Mouse (Mus musculus): ENCODE results near the gene Alcam. TPM values are rescaled to one million over a fixed set of nuclear protein-coding genes. Genes with fewer than 3 reads are reported as not detected.

Alcam gene
- polyA plus RNA-seq, 1 experiment from 2014 or later = 11.9 TPM

DNA sequence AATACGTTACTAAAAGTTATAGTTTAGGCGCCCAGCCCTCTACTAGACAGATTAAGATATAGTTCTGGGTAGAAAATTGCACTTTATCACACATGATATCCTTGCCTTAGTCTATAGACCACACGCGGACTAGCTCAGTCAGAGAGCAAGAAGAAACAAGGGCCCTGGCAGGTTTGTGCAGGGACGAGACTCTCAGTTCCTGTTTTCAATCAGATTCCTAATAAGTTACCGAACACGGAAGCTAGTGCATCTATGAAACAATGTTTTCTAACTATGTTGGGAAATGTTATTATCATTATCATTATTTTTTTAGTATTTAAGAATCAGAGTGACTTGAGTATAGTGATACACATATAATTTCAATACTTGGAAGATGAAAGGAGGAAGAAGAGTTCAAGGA is 152.1 kb downstream of the Alcam start:
- no peak for ATAC-seq (ENCODE audit: extremely low read depth, insufficient number of reproducible peaks, low FRiP score, low TSS enrichment)
- Histone ChIP-seq H3K4me1 (no peaks in the 10 kb centered on the region), H3K9ac (no peak overlapping the region), H3K4me3 (no peak overlapping the region), H3K27ac (replicated peaks) (no peak overlapping the region), H3K4me2 (no peak overlapping the region), H3K36me3 (no peaks in the 10 kb centered on the region), H3K27me3 (replicated peaks) (no peaks in the 10 kb centered on the region), H3K9me3 (no peaks in the 10 kb centered on the region)
- 82% methylated on average over 7 of the region's 7 CpGs for WGBS

DNA sequence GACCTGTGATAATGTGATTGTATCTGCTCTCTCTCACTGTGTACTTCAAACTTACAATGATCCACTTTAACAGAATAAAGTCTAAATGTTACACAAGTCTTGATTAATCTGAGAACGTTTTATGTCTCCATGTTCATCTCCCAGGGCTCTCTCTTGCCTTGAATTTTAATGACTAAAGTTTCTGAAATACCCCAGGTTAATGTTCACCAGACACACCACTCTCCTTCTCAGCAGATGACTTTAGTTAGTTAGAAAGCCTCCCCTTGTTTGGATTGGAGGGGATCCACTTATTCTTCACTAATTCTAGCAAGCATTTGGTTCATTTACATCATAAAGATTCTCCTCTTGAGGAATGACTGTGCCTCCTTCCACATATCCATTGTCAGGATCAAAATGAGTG is 157.5 kb downstream of the Alcam start:
- Histone ChIP-seq H3K9me3 (no peaks in the 10 kb centered on the region), H3K36me3 (0 out of 2 replicates have a peak, but pooled peaks cover 10% of the 10 kb centered on the region), H3K4me1 (peaks cover 9% of the 10 kb centered on the region; the same call in 1 of the 2 replicates), H3K27ac (replicated peaks) (no peak overlapping the region), H3K27me3 (replicated peaks) (no peaks in the 10 kb centered on the region), H3K9ac (no peak overlapping the region), H3K4me2 (no peak overlapping the region), H3K4me3 (no peak overlapping the region)
- no peak for ATAC-seq (ENCODE audit: extremely low read depth, insufficient number of reproducible peaks, low FRiP score, low TSS enrichment)
- 52% methylated on average over 1 of the region's 1 CpGs for WGBS

DNA sequence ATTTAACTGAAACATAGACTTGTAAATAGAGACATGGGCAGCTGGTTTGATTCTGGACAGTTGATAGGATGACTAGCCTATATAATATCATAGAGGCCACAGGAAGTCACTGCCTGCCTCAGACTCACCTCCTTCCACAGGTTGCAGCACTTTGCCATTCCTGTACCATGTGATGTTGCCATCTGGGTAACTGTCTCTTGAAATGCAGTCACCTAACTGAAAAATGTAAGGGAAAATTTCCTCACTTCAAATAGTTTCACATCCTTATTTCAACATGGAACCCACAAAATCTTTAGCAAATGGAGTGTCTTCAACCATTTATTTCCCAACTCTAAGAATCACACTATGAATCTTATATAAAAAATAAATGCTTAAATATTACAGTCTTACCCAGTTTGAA is 158.3 kb downstream of the Alcam start:
- Histone ChIP-seq H3K27me3 (replicated peaks) (no peaks in the 10 kb centered on the region), H3K4me2 (no peak overlapping the region), H3K9me3 (no peaks in the 10 kb centered on the region), H3K27ac (replicated peaks) (no peak overlapping the region), H3K4me3 (no peak overlapping the region), H3K4me1 (peaks cover 9% of the 10 kb centered on the region; the same call in 1 of the 2 replicates), H3K36me3 (0 out of 2 replicates have a peak, but pooled peaks cover 12% of the 10 kb centered on the region), H3K9ac (no peak overlapping the region)
- no peak for ATAC-seq (ENCODE audit: extremely low read depth, insufficient number of reproducible peaks, low FRiP score, low TSS enrichment)

DNA sequence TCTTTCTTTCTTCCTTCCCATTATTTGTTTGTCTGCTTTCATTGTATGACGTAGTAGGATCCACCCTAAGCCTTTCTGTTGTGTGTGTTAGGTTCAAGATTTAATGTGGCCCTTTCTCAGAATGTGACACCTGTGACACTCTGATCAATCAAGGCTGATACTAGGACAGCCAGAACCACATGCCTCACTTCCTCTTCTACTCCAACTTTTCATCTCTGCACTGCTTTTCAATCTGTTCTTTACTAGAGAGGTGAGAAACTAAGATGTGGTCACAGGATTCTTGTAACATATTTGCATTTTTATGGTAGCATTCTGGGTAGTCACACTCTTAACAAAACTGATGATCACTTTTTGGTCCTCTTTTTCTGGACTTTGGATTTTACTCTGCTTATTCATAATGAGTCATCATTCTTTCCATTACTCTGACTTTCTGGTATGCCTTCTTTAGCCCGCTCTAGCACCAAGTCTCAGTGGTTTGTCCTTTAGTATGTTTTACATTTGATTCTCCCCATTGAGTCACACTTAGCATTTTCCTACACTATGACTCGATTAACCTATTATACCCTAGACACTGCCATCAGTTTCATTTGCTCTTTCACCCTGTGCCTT is 161.3 kb downstream of the Alcam start:
- Histone ChIP-seq H3K4me2 (no peak overlapping the region), H3K9me3 (no peaks in the 10 kb centered on the region), H3K4me3 (no peak overlapping the region), H3K27me3 (replicated peaks) (no peaks in the 10 kb centered on the region), H3K36me3 (peaks cover 36% of the 10 kb centered on the region), H3K27ac (replicated peaks) (no peak overlapping the region), H3K9ac (no peak overlapping the region), H3K4me1 (peaks cover 9% of the 10 kb centered on the region; the same call in 1 of the 2 replicates)
- 77% methylated on average over 3 of the region's 3 CpGs for WGBS
- no peak for ATAC-seq (ENCODE audit: extremely low read depth, insufficient number of reproducible peaks, low FRiP score, low TSS enrichment)

GRCm38 (mm10) chr16:52280186-52280585 is 173.7 kb downstream of the Alcam start:
- no peaks in the 10 kb centered on the region for H3K27me3 ChIP-seq (replicated peaks)
- peaks cover 5% of the 10 kb centered on the region; the same call in 1 of the 2 replicates for H3K36me3 ChIP-seq
- no peak overlapping the region for H3K4me3 ChIP-seq
- no peak overlapping the region for H3K27ac ChIP-seq (replicated peaks)
- H3K4me1 ChIP-seq = no peaks in the 10 kb centered on the region
- no peak for ATAC-seq (ENCODE audit: extremely low read depth, insufficient number of reproducible peaks, low FRiP score, low TSS enrichment)
- 67% methylated on average over 2 of the region's 2 CpGs for WGBS
- H3K9ac ChIP-seq = no peak overlapping the region
- no peak overlapping the region for H3K4me2 ChIP-seq
- H3K9me3 ChIP-seq = no peaks in the 10 kb centered on the region

GRCm38 (mm10) chr16:52265066-52265465 is 188.8 kb downstream of the Alcam start:
- no peak overlapping the region for H3K9ac ChIP-seq
- H3K27ac ChIP-seq (replicated peaks) = no peak overlapping the region
- ATAC-seq (ENCODE audit: extremely low read depth, insufficient number of reproducible peaks, low FRiP score, low TSS enrichment) = no peak
- WGBS = 79% methylated on average over 4 of the region's 4 CpGs
- H3K4me2 ChIP-seq = no peak overlapping the region
- H3K27me3 ChIP-seq (replicated peaks) = no peaks in the 10 kb centered on the region
- no peaks in the 10 kb centered on the region for H3K9me3 ChIP-seq
- H3K4me1 ChIP-seq = no peaks in the 10 kb centered on the region
- H3K36me3 ChIP-seq = peaks cover 15% of the 10 kb centered on the region
- no peak overlapping the region for H3K4me3 ChIP-seq

DNA sequence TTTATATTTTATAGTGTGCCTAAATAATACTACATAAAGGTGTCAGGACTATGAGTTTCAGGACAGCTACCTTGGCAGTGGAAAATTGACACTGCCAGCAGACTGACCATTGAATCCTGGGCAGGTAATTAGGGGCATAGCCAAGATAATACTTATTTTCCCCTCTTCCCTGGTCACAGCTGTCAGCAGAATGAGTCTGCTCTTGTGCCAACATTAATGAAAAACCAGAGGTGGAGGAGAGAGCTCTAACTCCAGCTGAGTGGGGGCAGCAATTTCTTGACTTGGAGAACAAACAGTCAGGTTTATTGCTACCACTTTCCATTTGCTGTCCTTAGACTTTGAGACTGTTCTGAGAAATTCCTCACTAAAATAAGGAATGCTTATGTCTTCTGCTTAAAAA is 190.1 kb downstream of the Alcam start:
- H3K4me1 ChIP-seq = no peaks in the 10 kb centered on the region
- no peak overlapping the region for H3K9ac ChIP-seq
- H3K36me3 ChIP-seq = peaks cover 15% of the 10 kb centered on the region
- H3K27me3 ChIP-seq (replicated peaks) = no peaks in the 10 kb centered on the region
- no peaks in the 10 kb centered on the region for H3K9me3 ChIP-seq
- H3K4me3 ChIP-seq = no peak overlapping the region
- no peak overlapping the region for H3K4me2 ChIP-seq
- no peak overlapping the region for H3K27ac ChIP-seq (replicated peaks)
- ATAC-seq (ENCODE audit: extremely low read depth, insufficient number of reproducible peaks, low FRiP score, low TSS enrichment) = no peak

- Histone ChIP-seq H3K4me1 (no peaks in the 10 kb centered on the region), H3K9ac (no peak overlapping the region), H3K9me3 (no peaks in the 10 kb centered on the region), H3K36me3 (0 out of 2 replicates have a peak, but pooled peaks cover 6% of the 10 kb centered on the region), H3K27ac (replicated peaks) (no peak overlapping the region), H3K27me3 (replicated peaks) (no peaks in the 10 kb centered on the region), H3K4me2 (no peak overlapping the region), H3K4me3 (no peak overlapping the region)
- WGBS = 73% methylated on average over 1 of the region's 1 CpGs
- no peak for ATAC-seq (ENCODE audit: extremely low read depth, insufficient number of reproducible peaks, low FRiP score, low TSS enrichment)
Observed at GRCm38 (mm10) chr16:52262582-52262981, 191.3 kb downstream of the Alcam start.

GRCm38 (mm10) chr16:52261755-52262154 is 192.1 kb downstream of the Alcam start:
- no peak overlapping the region for H3K4me3 ChIP-seq
- 76% methylated on average over 1 of the region's 1 CpGs for WGBS
- H3K4me1 ChIP-seq = no peaks in the 10 kb centered on the region
- H3K4me2 ChIP-seq = no peak overlapping the region
- ATAC-seq (ENCODE audit: extremely low read depth, insufficient number of reproducible peaks, low FRiP score, low TSS enrichment) = no peak
- no peaks in the 10 kb centered on the region for H3K27me3 ChIP-seq (replicated peaks)
- 0 out of 2 replicates have a peak, but pooled peaks cover 6% of the 10 kb centered on the region for H3K36me3 ChIP-seq
- H3K27ac ChIP-seq (replicated peaks) = no peak overlapping the region
- no peaks in the 10 kb centered on the region for H3K9me3 ChIP-seq
- no peak overlapping the region for H3K9ac ChIP-seq

GRCm38 (mm10) chr16:52250935-52251334 is 202.9 kb downstream of the Alcam start:
- Histone ChIP-seq H3K36me3 (peaks cover 13% of the 10 kb centered on the region; the same call in 1 of the 2 replicates), H3K4me1 (no peaks in the 10 kb centered on the region), H3K4me3 (no peak overlapping the region), H3K27ac (replicated peaks) (no peak overlapping the region), H3K4me2 (no peak overlapping the region), H3K27me3 (replicated peaks) (no peaks in the 10 kb centered on the region), H3K9ac (no peak overlapping the region), H3K9me3 (0 out of 2 replicates have a peak, but pooled peaks cover 3% of the 10 kb centered on the region)
- no peak for ATAC-seq (ENCODE audit: extremely low read depth, insufficient number of reproducible peaks, low FRiP score, low TSS enrichment)
- 79% methylated on average over 4 of the region's 4 CpGs for WGBS

DNA sequence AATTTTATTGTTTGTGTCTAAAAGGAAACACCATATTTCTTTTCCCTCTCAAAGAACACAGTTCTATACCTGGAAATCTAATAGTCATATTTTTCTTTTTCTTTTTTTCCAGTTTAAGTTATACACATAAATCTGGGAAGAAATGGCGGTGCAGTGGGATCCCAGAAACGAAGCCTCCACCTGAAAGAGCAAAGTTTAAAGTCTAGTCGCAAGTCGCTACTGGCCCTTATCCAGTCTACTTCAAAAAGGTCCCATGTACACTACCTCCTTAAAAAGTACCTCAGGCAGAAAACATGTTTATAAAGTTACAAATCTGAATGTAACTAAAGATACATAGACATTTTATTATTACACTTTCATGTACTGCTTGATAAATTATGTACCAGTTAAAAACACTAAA is 203.7 kb downstream of the Alcam start:
- H3K27me3 ChIP-seq (replicated peaks) = no peaks in the 10 kb centered on the region
- no peak for ATAC-seq (ENCODE audit: extremely low read depth, insufficient number of reproducible peaks, low FRiP score, low TSS enrichment)
- no peaks in the 10 kb centered on the region for H3K9me3 ChIP-seq
- H3K9ac ChIP-seq = no peak overlapping the region
- WGBS = 84% methylated on average over 4 of the region's 4 CpGs
- no peak overlapping the region for H3K4me2 ChIP-seq
- H3K36me3 ChIP-seq = peaks cover 13% of the 10 kb centered on the region; the same call in 1 of the 2 replicates
- no peak overlapping the region for H3K27ac ChIP-seq (replicated peaks)
- no peaks in the 10 kb centered on the region for H3K4me1 ChIP-seq
- no peak overlapping the region for H3K4me3 ChIP-seq

DNA sequence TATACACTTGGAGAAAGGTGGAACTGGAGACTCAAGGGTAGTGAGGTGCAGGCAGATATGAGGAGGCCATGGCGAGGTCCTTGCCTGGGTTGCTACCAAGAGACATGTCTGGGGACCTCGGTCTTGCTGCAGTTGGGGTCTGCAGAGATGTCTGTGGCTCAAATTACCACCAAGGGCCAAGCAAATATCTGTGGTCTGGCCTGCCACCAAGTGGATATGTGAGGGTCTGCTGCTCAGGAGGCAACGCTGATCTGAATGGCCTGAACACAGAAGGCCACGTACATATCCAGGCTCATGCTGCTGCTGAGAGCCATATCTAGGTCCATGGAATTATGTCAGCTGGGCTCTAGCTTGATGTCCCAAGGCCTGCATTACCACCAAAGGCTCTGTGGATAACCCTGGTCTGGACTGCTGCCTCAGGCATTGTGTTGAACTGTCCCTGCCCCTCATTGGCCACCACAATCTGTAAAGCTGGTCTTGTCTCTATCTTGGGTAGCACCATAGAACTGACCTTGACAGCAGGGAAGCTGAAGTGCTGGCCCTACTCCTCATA is 210.4 kb downstream of the Alcam start:
- Histone ChIP-seq H3K9me3 (no peaks in the 10 kb centered on the region), H3K36me3 (no peaks in the 10 kb centered on the region), H3K4me3 (no peak overlapping the region), H3K27me3 (replicated peaks) (no peaks in the 10 kb centered on the region), H3K4me2 (no peak overlapping the region), H3K27ac (replicated peaks) (no peak overlapping the region), H3K9ac (no peak overlapping the region), H3K4me1 (no peaks in the 10 kb centered on the region)
- ATAC-seq (ENCODE audit: extremely low read depth, insufficient number of reproducible peaks, low FRiP score, low TSS enrichment) = no peak
- 72% methylated on average over 4 of the region's 4 CpGs for WGBS

Data from heart, embryonic 13.5 days (tissue).